Mouse (Mus musculus) lung, adult 2 months (tissue): ENCODE data around the gene Itm2c. TPM values are rescaled to one million over a fixed set of nuclear protein-coding genes. Genes with fewer than 3 reads are reported as not detected.

ENCODE experiments used
- DNase-seq: peaks from one replicate; pipeline ENCODE4 v3.0.0; 2022
- H3K4me1 ChIP-seq: fragments of 200-500 bp; 2 replicates; pipeline ENCODE4 v1.6.1; 2011; ENCODE audit warnings: low read length; ENCODE audit not compliant: control insufficient read depth, insufficient read depth
- H3K4me3 ChIP-seq: fragments of 200-500 bp; replicated peaks from 2 replicates; pipeline ENCODE3; 2011; ENCODE audit warnings: low read depth, mild to moderate bottlenecking, control low read depth, low read length; ENCODE audit errors: extremely low read depth
- CTCF ChIP-seq: fragments of 200-500 bp; IDR thresholded peaks from 2 replicates; pipeline ENCODE4 v1.5.1; 2011; ENCODE audit warnings: mild to moderate bottlenecking, low read length, control low read depth; ENCODE audit not compliant: insufficient read depth
- POLR2A ChIP-seq: fragments of 200-500 bp; IDR thresholded peaks from 2 replicates; pipeline ENCODE4 v1.6.1; 2011; ENCODE audit warnings: low read depth, mild to moderate bottlenecking, control low read depth, low read length, borderline replicate concordance; ENCODE audit errors: extremely low read depth
- WGBS: fragments of 180-500 bp; shearing (Covaris S2); methylation state at CpG from one replicate; pipeline ENCODE4 v1.1.7; 2018; 5-methylcytosine and 5-hydroxymethylcytosine counted together
- polyA plus RNA-seq: library from polyadenylated mRNA; depleted of rRNA; stranded (reverse); fragments of >200 nt; gene quantifications from 2 replicates; pipeline ENCODE4 v1.2.3, GENCODE M21; 2012

Itm2c gene
- polyA plus RNA-seq, 1 experiment: 319 TPM

DNA sequence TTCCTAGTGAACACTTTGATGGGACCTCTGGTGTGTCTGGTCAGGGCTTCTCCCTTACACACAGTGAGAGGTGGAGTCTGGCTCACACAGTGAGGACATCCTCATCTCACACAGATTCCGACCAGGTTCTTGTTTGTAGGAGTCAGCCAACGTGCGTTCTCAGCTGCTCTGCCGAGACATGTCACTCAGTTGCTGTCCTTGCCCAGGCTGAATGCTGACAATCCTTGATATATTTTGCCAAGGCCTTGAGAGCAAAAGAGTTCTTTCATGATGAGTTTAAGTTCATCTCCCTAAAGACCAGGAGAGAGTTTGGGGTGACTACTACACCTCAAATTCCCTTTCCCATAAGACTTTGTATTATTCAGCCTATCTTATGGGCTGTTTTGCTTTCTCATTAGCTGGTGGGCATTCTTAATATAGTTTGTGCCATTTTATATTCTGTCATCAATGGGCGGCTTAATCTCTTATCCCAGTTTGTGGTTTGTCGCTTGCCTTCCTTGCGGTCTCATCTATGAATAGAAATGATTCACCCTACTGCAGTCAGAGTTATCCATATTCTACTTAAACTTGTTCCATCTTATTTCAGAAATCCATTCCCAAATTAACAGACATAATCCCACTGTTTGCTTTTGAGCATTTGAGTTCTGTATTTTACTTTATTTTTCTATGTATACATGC, 19.1 kb downstream of the Itm2c start:
- Histone ChIP-seq H3K4me1 (peaks cover 8% of the 10 kb centered on the region), H3K4me3 (no peak overlapping the region)
- TF ChIP-seq CTCF: no peak
- TF ChIP-seq POLR2A: no peak
- WGBS: 92% methylated on average over 7 of the region's 7 CpGs
- no peak for DNase-seq

DNA sequence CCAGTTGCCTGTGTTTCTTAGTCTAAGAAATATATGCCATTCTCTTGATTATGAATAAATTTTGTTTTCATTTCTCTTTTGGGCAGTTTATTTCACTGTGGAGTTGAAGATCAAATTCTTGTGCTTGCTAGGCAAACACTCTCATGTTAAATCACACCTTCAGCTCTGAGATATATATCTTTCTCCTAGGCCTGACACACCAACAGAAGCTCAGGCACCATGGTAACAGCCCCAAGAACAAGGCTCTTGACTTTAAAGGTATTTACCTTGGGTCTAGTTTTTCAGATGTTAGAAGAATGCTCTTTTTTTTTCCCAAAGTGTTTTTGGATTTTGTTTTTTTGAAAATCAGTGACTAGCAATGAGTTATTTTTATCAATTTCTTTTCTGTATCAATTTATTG, 21.8 kb downstream of the Itm2c start:
- no peak for DNase-seq
- TF ChIP-seq POLR2A (no peak), CTCF (no peak)

DNA sequence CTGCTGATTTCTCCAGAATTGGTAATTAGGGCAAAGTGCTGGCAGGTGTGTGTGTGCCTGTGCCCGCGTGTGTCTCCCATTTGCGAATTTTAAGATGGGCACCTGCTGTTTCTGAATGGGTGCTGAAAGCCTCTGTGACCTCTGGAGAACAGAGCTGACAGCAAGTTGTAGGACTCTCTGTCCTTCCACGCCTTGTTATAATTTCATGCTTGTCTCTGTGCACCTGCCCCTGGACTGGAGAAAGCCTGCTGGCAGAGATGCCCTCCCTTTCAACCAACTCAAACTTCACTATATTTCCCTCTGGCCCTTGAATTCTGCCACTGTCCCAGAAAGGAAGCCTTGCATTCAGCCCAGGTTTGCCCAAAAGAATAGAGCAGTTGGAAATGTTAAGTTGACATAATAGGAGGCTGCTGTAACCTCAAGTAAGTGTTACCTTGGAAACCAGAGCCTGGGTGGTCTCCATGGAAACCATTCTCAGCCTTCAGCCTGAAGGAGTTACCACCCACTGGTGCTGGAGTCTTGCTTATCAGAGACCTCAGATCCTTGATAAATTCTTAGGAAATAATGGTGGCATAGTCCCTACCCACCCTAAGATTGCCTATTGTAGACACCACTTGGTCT, 22.9 kb downstream of the Itm2c start:
- Histone ChIP-seq H3K4me1 (peaks cover 3% of the 10 kb centered on the region), H3K4me3 (no peak overlapping the region)
- 66% methylated on average over 4 of the region's 4 CpGs for WGBS
- no peak for DNase-seq
- TF ChIP-seq POLR2A (no peak), CTCF (no peak)

More for the DNA sequence above, 21.8 kb downstream of the Itm2c start:
- no peak overlapping the region for H3K4me3 ChIP-seq
- H3K4me1 ChIP-seq: no peaks in the 10 kb centered on the region

DNA sequence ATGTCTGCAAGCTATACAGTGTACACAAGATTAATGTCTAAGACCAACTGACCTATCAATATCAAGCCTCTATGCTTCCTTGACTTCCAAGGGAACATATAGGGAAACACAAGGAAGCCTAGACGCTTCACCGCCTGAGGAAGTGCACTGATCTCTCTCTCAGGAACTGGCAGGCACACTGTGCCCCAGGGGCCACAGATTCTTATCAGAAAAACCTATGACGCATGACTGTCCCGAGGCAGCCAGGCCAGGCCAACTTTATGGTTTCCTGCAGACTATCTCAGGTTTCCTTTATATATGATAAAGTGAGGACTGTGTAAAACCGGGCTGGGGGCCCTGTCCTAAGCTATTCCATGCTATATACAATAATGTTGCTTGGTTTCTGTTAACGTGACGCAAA, 25.5 kb downstream of the Itm2c start:
- TF ChIP-seq POLR2A: no peak
- no peak for TF ChIP-seq CTCF
- DNase-seq: no peak
- WGBS: 60% methylated on average over 7 of the region's 7 CpGs
- Histone ChIP-seq H3K4me3 (no peak overlapping the region), H3K4me1 (peaks cover 4% of the 10 kb centered on the region)

- DNase-seq: no peak
- 65% methylated on average over 7 of the region's 7 CpGs for WGBS
- peaks cover 4% of the 10 kb centered on the region for H3K4me1 ChIP-seq
- TF ChIP-seq POLR2A (no peak), CTCF (no peak)
- H3K4me3 ChIP-seq: no peak overlapping the region
Measured at GRCm38 (mm10) chr1:85921725-85922124, 27.6 kb downstream of the Itm2c start.

DNA sequence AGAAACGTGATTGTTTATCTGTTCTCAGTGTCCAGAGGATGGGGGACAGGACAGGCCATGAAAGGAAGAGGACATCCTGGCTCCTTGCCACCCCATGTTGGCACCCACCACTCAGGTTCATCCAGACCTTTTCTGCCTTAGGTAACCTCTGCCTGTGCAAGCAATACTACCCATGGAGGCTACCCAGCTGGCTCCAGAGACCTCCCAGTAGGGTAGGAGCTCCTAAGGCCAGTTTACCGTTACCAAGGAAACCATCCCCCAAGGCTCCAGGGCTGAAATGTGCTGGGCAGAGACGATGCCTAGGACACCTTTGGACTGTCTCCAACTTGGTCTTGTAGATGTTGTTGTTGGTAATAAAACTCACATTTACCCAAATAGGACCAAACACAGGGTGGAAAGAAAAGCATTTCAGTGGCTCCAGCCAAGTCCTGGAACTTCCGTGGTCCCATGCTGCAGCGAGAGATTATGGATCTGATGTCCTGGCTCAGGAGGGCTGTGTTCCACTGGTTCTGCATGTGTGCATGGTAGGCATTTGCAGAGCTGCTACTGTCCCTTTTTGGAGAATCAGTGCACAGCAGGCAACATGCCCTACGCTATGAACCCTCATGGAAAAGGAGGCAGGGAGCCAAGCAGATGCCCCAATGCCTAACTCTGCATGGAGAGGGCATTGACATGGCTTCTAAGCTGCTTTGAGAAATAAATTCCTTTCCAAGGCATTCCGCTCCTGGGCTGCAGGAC, 28.2 kb downstream of the Itm2c start:
- H3K4me3 ChIP-seq: no peak overlapping the region
- H3K4me1 ChIP-seq: peaks cover 4% of the 10 kb centered on the region
- no peak for DNase-seq
- 55% methylated on average over 7 of the region's 7 CpGs for WGBS
- no peak for TF ChIP-seq CTCF
- TF ChIP-seq POLR2A: no peak

- peaks cover 4% of the 10 kb centered on the region for H3K4me1 ChIP-seq
- WGBS: 82% methylated on average over 5 of the region's 5 CpGs
- no peak overlapping the region for H3K4me3 ChIP-seq
- TF ChIP-seq CTCF: no peak
- no peak for TF ChIP-seq POLR2A
- DNase-seq: no peak
Measured at GRCm38 (mm10) chr1:85922865-85923211, 28.8 kb downstream of the Itm2c start.

DNA sequence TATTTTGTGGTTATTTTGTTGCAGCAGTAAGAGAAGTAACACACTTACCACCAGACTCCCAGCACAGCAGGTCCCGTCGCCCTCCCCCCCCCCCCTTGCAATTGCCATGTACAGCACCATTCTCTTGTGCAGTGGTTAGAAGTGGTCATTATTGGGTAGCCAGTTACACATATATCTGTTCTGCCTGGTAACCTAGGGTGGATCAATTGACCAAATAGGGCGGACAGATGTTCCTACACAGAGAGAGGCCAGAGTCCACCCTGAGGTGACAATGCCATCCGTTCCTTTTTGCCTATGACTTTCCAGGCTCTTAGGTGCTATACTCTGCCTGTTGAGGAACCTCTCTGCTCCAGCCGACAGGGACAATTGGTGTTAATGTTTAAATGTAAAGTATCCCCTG, 31.1 kb downstream of the Itm2c start:
- TF ChIP-seq POLR2A (no peak), CTCF (no peak)

GRCm38 (mm10) chr1:85928057-85928687, 34.1 kb downstream of the Itm2c start, which contains the start of gene 4933407L21Rik:
Gene 4933407L21Rik, plus strand, starts transcription at chr1:85928483.
- 56% methylated on average over 4 of the region's 4 CpGs for WGBS
- no peak for DNase-seq
- Histone ChIP-seq H3K4me1 (no peaks in the 10 kb centered on the region), H3K4me3 (no peak within 1 kb of the TSS)
- TF ChIP-seq CTCF (no peak), POLR2A (no peak)

More for the DNA sequence above, 31.1 kb downstream of the Itm2c start:
- 84% methylated on average over 5 of the region's 5 CpGs for WGBS
- Histone ChIP-seq H3K4me3 (no peak overlapping the region), H3K4me1 (peaks cover 4% of the 10 kb centered on the region)
- DNase-seq: no peak

DNA sequence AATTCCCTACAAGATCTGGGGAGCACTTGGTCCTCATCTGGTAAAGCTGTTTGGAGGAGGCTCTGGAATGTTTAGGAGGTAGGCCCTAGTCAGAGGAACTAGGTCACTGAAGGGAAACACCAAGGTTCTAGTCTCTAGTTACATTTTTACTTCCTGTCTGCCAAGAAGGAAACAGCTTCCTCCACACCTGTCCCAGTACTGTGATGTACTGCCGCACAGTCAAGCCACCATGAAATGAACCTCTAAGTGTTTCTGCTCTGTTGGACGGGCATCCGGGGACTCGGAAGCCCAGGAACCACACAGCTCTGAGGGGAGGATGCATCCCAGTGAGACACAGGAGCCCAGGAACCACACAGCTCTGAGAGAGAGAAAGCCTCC, 34.6 kb downstream of the Itm2c start:
- no peak for DNase-seq
- no peak overlapping the region for H3K4me3 ChIP-seq
- TF ChIP-seq POLR2A (no peak), CTCF (no peak)

More for the DNA sequence above, 34.6 kb downstream of the Itm2c start:
- WGBS: 62% methylated on average over 4 of the region's 4 CpGs
- H3K4me1 ChIP-seq: peaks cover 1% of the 10 kb centered on the region; the same call in 1 of the 2 replicates
